Mouse (Mus musculus): ENCODE data around the gene Cfap69. TPM values are rescaled to one million over a fixed set of nuclear protein-coding genes. Genes with fewer than 3 reads are reported as not detected.
A peak's percentile ranks its signal among the peaks of the same experiment; 100 is the strongest.

Gene Cfap69
- polyA plus RNA-seq, 2 experiments = 0.10 to 0.32 TPM

GRCm38 (mm10) chr5:5540385-5540784, 123.7 kb downstream of the Cfap69 start:
- no peaks in the 10 kb centered on the region; the same call in 1 of the 2 replicates for H3K36me3 ChIP-seq (replicated peaks; ENCODE audit: control insufficient read depth, insufficient read depth, low read depth)
- WGBS (ENCODE audit: insufficient replicate concordance) = 70% methylated on average over 3 of the region's 3 CpGs
- peaks cover 0 to 3% of the 10 kb centered on the region in 2 experiments; a peak in 2 of 4 replicates for H3K4me1 ChIP-seq (replicated peaks; ENCODE audit: control insufficient read depth in 2 of 2, insufficient read depth in 2 of 2, low read length in 1 of 2)
- no peak overlapping the region for H3K4me2 ChIP-seq (ENCODE audit: low read depth)
- no peak overlapping the region for H3K4me3 ChIP-seq (ENCODE audit: insufficient read depth in 1 of 2, low read depth in 2 of 2, low read length in 2 of 2)
- H3K27ac ChIP-seq = no peak overlapping the region
- no peak for ATAC-seq (ENCODE audit: insufficient read depth)
- TF ChIP-seq CTCF (IDR thresholded peaks at IDR 0.05; ENCODE audit: low read depth) (no peak), EP300 (IDR thresholded peaks at IDR 0.05; ENCODE audit: low read depth) (no peak)
- H3K9ac ChIP-seq (replicated peaks) = no peak overlapping the region
- H3K9me3 ChIP-seq (ENCODE audit: control insufficient read depth, low read length) = no peaks in the 10 kb centered on the region
- no peak for DNase-seq (ENCODE audit: low read depth in 3 of 3, low spot score in 3 of 3)
- H3K27me3 ChIP-seq (ENCODE audit: control insufficient read depth, insufficient read depth, low read length) = no peaks in the 10 kb centered on the region

DNA sequence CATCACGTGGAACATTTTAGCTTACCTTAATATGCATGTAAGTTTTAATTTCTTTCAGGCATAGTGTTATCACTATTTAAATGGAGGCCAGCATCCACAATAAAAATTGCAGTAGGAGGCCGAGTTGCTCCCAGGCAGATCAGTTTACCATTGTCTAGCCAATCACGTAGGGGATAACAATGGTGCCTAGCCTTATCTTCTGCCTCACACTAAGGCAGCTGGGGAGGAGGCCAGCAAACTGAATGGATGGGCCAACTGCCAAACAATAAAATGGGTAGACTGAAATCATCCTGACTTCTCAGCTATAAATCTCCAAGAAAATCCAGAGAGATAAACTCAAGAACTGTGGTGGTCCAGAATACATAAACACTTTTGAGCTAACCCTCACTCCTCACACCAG, 124.3 kb downstream of the Cfap69 start:
- WGBS (ENCODE audit: insufficient replicate concordance) = 34% methylated on average over 3 of the region's 3 CpGs
- H3K27ac ChIP-seq = no peak overlapping the region
- H3K27me3 ChIP-seq (ENCODE audit: control insufficient read depth, insufficient read depth, low read length) = no peaks in the 10 kb centered on the region
- no peak overlapping the region for H3K9ac ChIP-seq (replicated peaks)
- no peaks in the 10 kb centered on the region; the same call in 1 of the 2 replicates for H3K36me3 ChIP-seq (replicated peaks; ENCODE audit: control insufficient read depth, insufficient read depth, low read depth)
- H3K9me3 ChIP-seq (ENCODE audit: control insufficient read depth, low read length) = no peaks in the 10 kb centered on the region
- no peak overlapping the region for H3K4me3 ChIP-seq (ENCODE audit: insufficient read depth in 1 of 2, low read depth in 2 of 2, low read length in 2 of 2)
- peaks cover 0 to 3% of the 10 kb centered on the region in 2 experiments; a peak in 2 of 4 replicates for H3K4me1 ChIP-seq (replicated peaks; ENCODE audit: control insufficient read depth in 2 of 2, insufficient read depth in 2 of 2, low read length in 1 of 2)
- H3K4me2 ChIP-seq (ENCODE audit: low read depth) = no peak overlapping the region
- ATAC-seq (ENCODE audit: insufficient read depth) (peak; percentile 43; the same call in 1 of the 2 replicates), DNase-seq (ENCODE audit: low read depth in 3 of 3, low spot score in 3 of 3) (no peak)
- peak; percentile 16; the same call in 1 of the 2 replicates for TF ChIP-seq EP300 (IDR thresholded peaks at IDR 0.05; ENCODE audit: low read depth)
- TF ChIP-seq CTCF (IDR thresholded peaks at IDR 0.05; ENCODE audit: low read depth) = no peak

GRCm38 (mm10) chr5:5536131-5536530, 127.9 kb downstream of the Cfap69 start:
- ATAC-seq (ENCODE audit: insufficient read depth) (no peak), DNase-seq (ENCODE audit: low read depth in 3 of 3, low spot score in 3 of 3) (no peak)
- H3K27ac ChIP-seq = no peak overlapping the region
- H3K9me3 ChIP-seq (ENCODE audit: control insufficient read depth, low read length) = no peaks in the 10 kb centered on the region
- no peak overlapping the region for H3K4me2 ChIP-seq (ENCODE audit: low read depth)
- H3K4me1 ChIP-seq (replicated peaks; ENCODE audit: control insufficient read depth in 2 of 2, insufficient read depth in 2 of 2, low read length in 1 of 2) = peaks cover 0 to 3% of the 10 kb centered on the region in 2 experiments; a peak in 2 of 4 replicates
- 74% methylated on average over 1 of the region's 1 CpGs for WGBS (ENCODE audit: insufficient replicate concordance)
- no peak overlapping the region for H3K9ac ChIP-seq (replicated peaks)
- TF ChIP-seq CTCF (IDR thresholded peaks at IDR 0.05; ENCODE audit: low read depth) (no peak), EP300 (IDR thresholded peaks at IDR 0.05; ENCODE audit: low read depth) (no peak)
- H3K36me3 ChIP-seq (replicated peaks; ENCODE audit: control insufficient read depth, insufficient read depth, low read depth) = no peaks in the 10 kb centered on the region; the same call in 1 of the 2 replicates
- no peak overlapping the region for H3K4me3 ChIP-seq (ENCODE audit: insufficient read depth in 1 of 2, low read depth in 2 of 2, low read length in 2 of 2)
- no peaks in the 10 kb centered on the region for H3K27me3 ChIP-seq (ENCODE audit: control insufficient read depth, insufficient read depth, low read length)

DNA sequence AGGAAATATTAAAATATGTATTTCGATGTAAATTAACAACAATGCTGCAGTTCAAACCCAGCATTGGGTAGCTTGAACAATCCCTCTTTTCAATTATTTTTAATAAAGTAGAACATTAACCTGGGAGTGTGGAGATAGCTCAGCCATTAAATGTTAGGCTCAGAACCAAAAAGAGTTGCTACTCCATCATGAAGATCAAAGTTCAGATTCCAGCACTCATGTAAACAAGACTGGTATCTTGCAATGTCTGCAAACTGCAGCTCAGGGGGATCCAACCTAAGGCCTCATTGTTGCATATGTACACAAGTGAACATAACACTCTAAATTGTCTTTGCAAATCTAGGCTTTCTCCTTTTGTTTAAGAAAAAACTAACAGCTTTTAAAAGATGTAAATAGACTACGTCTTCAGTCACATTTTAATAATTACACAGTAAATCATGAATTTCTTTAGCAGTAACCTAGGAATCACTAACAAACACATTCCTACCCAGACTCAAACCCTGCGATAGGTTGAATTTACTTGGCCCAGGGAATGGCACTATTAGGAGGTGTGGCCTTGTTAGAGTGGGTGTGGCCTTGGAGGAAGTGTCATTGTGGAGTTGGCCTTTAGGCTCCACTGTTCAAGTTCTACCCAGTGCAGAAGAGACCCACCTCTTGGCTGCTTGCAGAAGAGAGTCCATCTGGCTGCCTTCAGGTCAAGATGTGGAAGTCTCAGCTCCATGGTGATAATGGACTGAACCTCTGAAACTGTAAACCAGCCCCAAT, 130.2 kb downstream of the Cfap69 start:
- Histone ChIP-seq H3K36me3 (replicated peaks; ENCODE audit: control insufficient read depth, insufficient read depth, low read depth) (no peaks in the 10 kb centered on the region), H3K4me2 (ENCODE audit: low read depth) (no peak overlapping the region), H3K27ac (no peak overlapping the region), H3K9me3 (ENCODE audit: control insufficient read depth, low read length) (no peaks in the 10 kb centered on the region), H3K4me1 (replicated peaks; ENCODE audit: control insufficient read depth in 2 of 2, insufficient read depth in 2 of 2, low read length in 1 of 2) (no peaks in the 10 kb centered on the region), H3K27me3 (ENCODE audit: control insufficient read depth, insufficient read depth, low read length) (no peaks in the 10 kb centered on the region), H3K4me3 (ENCODE audit: insufficient read depth in 1 of 2, low read depth in 2 of 2, low read length in 2 of 2) (no peak overlapping the region), H3K9ac (replicated peaks) (no peak overlapping the region)
- TF ChIP-seq EP300 (IDR thresholded peaks at IDR 0.05; ENCODE audit: low read depth) (no peak), CTCF (IDR thresholded peaks at IDR 0.05; ENCODE audit: low read depth) (no peak)
- DNase-seq (ENCODE audit: low read depth in 3 of 3, low spot score in 3 of 3) = peak in 1 of 3 experiments; percentile 4
- WGBS (ENCODE audit: insufficient replicate concordance) = 66% methylated on average over 3 of the region's 3 CpGs
- peak; percentile 71 for ATAC-seq (ENCODE audit: insufficient read depth)

Other genes starting within 250 kb of the Cfap69 start
- gene Cdk14, start 243.9 kb downstream of the Cfap69 start, polyA plus RNA-seq (2012; rRNA removed) = 0.35 and 0.68 TPM in 2 replicates
- 1.2 and 1.4 TPM in 2 replicates for gene Cdk14, start 243.9 kb downstream of the Cfap69 start, polyA plus RNA-seq (2014; fragmentation: Nextera tagmentation; extraction: Ambion mirVana)
- gene 1700015F17Rik, start 185.1 kb downstream of the Cfap69 start, polyA plus RNA-seq (2012; rRNA removed) = not detected in 2 replicates
- gene 1700015F17Rik, start 185.1 kb downstream of the Cfap69 start, polyA plus RNA-seq (2014; fragmentation: Nextera tagmentation; extraction: Ambion mirVana) = not detected in 2 replicates
- 4.7 and 5.3 TPM in 2 replicates for gene Cldn12, start 149.3 kb downstream of the Cfap69 start, polyA plus RNA-seq (2012; rRNA removed)
- 5.9 and 6.8 TPM in 2 replicates for gene Cldn12, start 149.3 kb downstream of the Cfap69 start, polyA plus RNA-seq (2014; fragmentation: Nextera tagmentation; extraction: Ambion mirVana)
- gene Gtpbp10, start 104.7 kb downstream of the Cfap69 start, polyA plus RNA-seq (2012; rRNA removed) = 3.5 and 5.5 TPM in 2 replicates
- gene Gtpbp10, start 104.7 kb downstream of the Cfap69 start, polyA plus RNA-seq (2014; fragmentation: Nextera tagmentation; extraction: Ambion mirVana) = 9.6 and 9.7 TPM in 2 replicates
- 0.09 and 0.12 TPM in 2 replicates for gene Gm8773, start 90.4 kb downstream of the Cfap69 start, polyA plus RNA-seq (2012; rRNA removed)
- 0.18 and 0.28 TPM in 2 replicates for gene Gm8773, start 90.4 kb downstream of the Cfap69 start, polyA plus RNA-seq (2014; fragmentation: Nextera tagmentation; extraction: Ambion mirVana)
- 2.8 and 3.0 TPM in 2 replicates for gene Steap2, start 30.3 kb upstream of the Cfap69 start, polyA plus RNA-seq (2012; rRNA removed)
- 5.0 and 5.2 TPM in 2 replicates for gene Steap2, start 30.3 kb upstream of the Cfap69 start, polyA plus RNA-seq (2014; fragmentation: Nextera tagmentation; extraction: Ambion mirVana)
- 2.1 TPM in 2 replicates for gene Steap1, start 85.1 kb upstream of the Cfap69 start, polyA plus RNA-seq (2012; rRNA removed)
- gene Steap1, start 85.1 kb upstream of the Cfap69 start, polyA plus RNA-seq (2014; fragmentation: Nextera tagmentation; extraction: Ambion mirVana) = 4.9 and 5.7 TPM in 2 replicates